Mouse (Mus musculus): Measurements from ENCODE around the gene Lmbr1.

DNA sequence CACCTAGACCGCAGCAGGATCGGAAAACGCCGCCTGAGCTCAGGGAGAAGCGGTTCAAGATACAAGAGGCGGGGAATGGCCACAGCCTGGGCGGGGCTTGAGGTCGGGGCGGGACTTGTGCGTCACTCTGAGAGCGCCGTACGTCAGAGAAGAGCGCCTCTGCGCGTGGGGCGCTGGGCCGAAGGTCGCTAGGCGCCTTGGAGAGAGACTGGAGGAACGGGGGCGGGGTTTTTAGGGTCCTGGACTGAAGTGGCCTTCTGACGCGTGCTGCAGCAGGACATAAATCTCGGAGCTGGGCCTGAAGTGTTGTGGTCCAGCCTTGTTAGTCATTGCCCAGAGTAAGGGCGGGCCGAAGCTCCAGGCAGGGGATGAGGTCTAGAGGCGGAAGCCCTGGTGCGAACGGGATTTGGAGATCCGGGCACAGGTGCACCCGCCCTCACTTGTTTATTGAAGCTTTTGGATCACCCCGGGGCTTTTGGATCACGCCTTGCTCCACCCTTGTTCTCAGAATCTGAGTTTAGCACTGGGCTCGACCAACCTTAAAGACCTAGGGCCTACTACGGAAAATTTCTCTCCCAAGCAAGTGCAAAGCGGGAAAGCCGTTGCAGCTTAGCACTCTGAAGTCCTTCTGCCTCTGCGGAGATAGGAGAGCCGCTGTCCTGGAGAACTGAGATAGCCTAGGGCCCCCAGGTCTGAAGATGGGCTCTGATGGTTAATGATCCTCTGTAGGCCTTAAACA, at the start of gene Lmbr1:
- TF ChIP-seq CTCF (IDR thresholded peaks at IDR 0.05) (no peak), EP300 (IDR thresholded peaks at IDR 0.05; ENCODE audit: insufficient read depth, low read depth, low read length) (0 out of 2 replicates have a peak, but pooled peaks have one; percentile 12)

Measured in heart, adult 2 months (tissue).